Mouse (Mus musculus) lung, adult 2 months (tissue): ENCODE results near the gene Gm47283.
"Not testable (repeated sequence)": the region's sequence is repeated elsewhere in the genome, so short reads cannot be mapped to it uniquely, and the experiment has no call there.

Experiments used
- CTCF ChIP-seq: fragments of 200-500 bp; IDR thresholded peaks from 2 replicates; pipeline ENCODE4 v1.5.1; 2011; ENCODE audit warnings: mild to moderate bottlenecking, low read length, control low read depth; ENCODE audit not compliant: insufficient read depth
- POLR2A ChIP-seq: fragments of 200-500 bp; IDR thresholded peaks from 2 replicates; pipeline ENCODE4 v1.6.1; 2011; ENCODE audit warnings: low read depth, mild to moderate bottlenecking, control low read depth, low read length, borderline replicate concordance; ENCODE audit errors: extremely low read depth

- TF ChIP-seq CTCF, POLR2A: not testable (repeated sequence)
These were observed 43.5 kb upstream of the Gm47283 start for GRCm38 (mm10) chrY:90741006-90741405.
